Mouse (Mus musculus) midbrain, embryonic 12.5 days (tissue): Measurements from ENCODE around the gene Slc6a11. TPM values are rescaled to one million over a fixed set of nuclear protein-coding genes. Genes with fewer than 3 reads are reported as not detected.
A peak's percentile ranks its signal among the peaks of the same experiment; 100 is the strongest.

Source experiments
- ATAC-seq: fragments of 200-750 bp; cut with Nextera tagmentation; 2 replicates; pipeline ENCODE4 v1.8.0; 2017; ENCODE audit warnings: low read depth, moderate TSS enrichment, moderate library complexity; ENCODE audit not compliant: low FRiP score
- H3K27ac ChIP-seq: fragments of 300-500 bp; sonication (generic); replicated peaks from 2 replicates; pipeline ENCODE4 v1.5.1; 2016; ENCODE audit warnings: mild to moderate bottlenecking
- H3K27me3 ChIP-seq: fragments of 300-500 bp; sonication (generic); 2 replicates; pipeline ENCODE4 v1.6.1; 2016; ENCODE audit warnings: mild to moderate bottlenecking
- H3K36me3 ChIP-seq: fragments of 300-500 bp; sonication (generic); 2 replicates; pipeline ENCODE4 v1.6.1; 2016
- H3K4me1 ChIP-seq: fragments of 300-500 bp; sonication (generic); 2 replicates; pipeline ENCODE4 v1.6.1; 2016
- H3K4me2 ChIP-seq: fragments of 300-500 bp; sonication (generic); replicated peaks from 2 replicates; pipeline ENCODE4 v1.6.1; 2016; ENCODE audit warnings: mild to moderate bottlenecking, moderate library complexity
- H3K4me3 ChIP-seq: fragments of 300-500 bp; sonication (generic); 2 replicates; pipeline ENCODE4 v1.5.1; 2016; ENCODE audit warnings: mild to moderate bottlenecking
- H3K9ac ChIP-seq: fragments of 300-500 bp; sonication (generic); replicated peaks from 2 replicates; pipeline ENCODE4 v1.6.1; 2016; ENCODE audit warnings: mild to moderate bottlenecking, moderate library complexity
- H3K9me3 ChIP-seq: fragments of 300-500 bp; sonication (generic); 2 replicates; pipeline ENCODE4 v1.6.1; 2016; ENCODE audit warnings: mild to moderate bottlenecking
- WGBS: fragments of 180-500 bp; shearing (Covaris S2); methylation state at CpG from one replicate; pipeline ENCODE4 v1.1.7; 2016; 5-methylcytosine and 5-hydroxymethylcytosine counted together
- polyA plus RNA-seq: library from polyadenylated mRNA; unstranded; fragments of >200 nt; fragmentation: Nextera tagmentation; extraction: Ambion mirVana; gene quantifications from 2 replicates; pipeline ENCODE4 v1.2.1, GENCODE M21; 2016

Gene Slc6a11
- polyA plus RNA-seq, 1 experiment from 2014 or later, result 2.2 TPM

DNA sequence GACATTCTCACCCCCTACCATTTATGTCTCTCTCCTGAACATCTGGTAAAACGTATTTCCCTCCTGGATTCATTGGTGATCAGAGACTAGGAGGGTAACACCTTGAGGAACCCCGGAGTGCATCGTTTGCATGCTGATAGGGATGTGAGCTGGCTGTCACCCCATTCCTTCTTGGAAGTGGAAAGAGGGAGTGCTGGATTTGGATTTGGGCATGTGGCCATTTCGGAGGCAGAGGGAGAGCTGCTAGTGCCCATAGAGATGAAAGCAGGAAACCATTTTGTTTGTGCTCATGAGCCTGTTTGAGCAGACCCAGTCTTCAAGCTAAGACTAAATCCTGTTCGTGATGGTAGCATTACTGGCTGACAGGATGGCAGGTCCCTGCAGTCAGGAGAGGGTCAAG lies 160.4 kb downstream of the Slc6a11 start:
- peak overlapping the region; percentile 92 for H3K27ac ChIP-seq
- 54% methylated on average over 5 of the region's 5 CpGs for WGBS
- H3K4me1 ChIP-seq, result peaks cover 84% of the 10 kb centered on the region

GRCm38 (mm10) chr6:114293511-114293910 lies 162.5 kb downstream of the Slc6a11 start:
- ATAC-seq, result no peak
- 24% methylated on average over 8 of the region's 8 CpGs for WGBS
- Histone ChIP-seq H3K4me1 (peaks cover 91% of the 10 kb centered on the region), H3K4me2 (no peak overlapping the region), H3K9ac (no peak overlapping the region), H3K27ac (0 out of 2 replicates have a peak overlapping the region, but pooled peaks have one; percentile 2), H3K27me3 (0 out of 2 replicates have a peak, but pooled peaks cover 12% of the 10 kb centered on the region), H3K4me3 (no peak overlapping the region), H3K9me3 (no peaks in the 10 kb centered on the region), H3K36me3 (no peaks in the 10 kb centered on the region)

More for the DNA sequence above, 160.4 kb downstream of the Slc6a11 start:
- no peak overlapping the region for H3K4me3 ChIP-seq
- H3K36me3 ChIP-seq, result no peaks in the 10 kb centered on the region
- 0 out of 2 replicates have a peak overlapping the region, but pooled peaks have one; percentile 34 for H3K4me2 ChIP-seq
- H3K9me3 ChIP-seq, result no peaks in the 10 kb centered on the region
- peaks cover 27% of the 10 kb centered on the region for H3K27me3 ChIP-seq
- ATAC-seq, result no peak
- H3K9ac ChIP-seq, result no peak overlapping the region

DNA sequence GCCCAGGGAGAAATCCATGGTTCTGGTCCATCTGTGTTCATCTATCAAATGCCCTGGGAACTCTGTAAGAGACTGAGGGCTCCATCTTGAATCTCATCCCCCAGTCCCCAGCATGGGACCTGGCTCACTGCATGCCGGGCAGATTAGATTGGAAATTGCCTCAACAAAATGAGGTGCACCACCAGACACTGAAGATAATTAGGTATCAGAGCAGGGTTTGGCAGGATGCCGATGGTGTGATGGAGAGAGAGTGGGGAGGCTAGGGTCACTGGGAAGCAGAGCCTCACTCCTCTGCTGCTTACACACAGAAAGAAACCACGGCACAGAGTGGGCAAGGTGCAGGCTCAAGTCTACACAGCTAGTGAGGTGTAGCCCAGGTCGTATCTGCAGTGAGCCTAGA lies 164.0 kb downstream of the Slc6a11 start:
- WGBS, result 81% methylated on average over 4 of the region's 4 CpGs
- no peak overlapping the region for H3K27ac ChIP-seq
- no peak overlapping the region for H3K4me3 ChIP-seq
- 0 out of 2 replicates have a peak, but pooled peaks cover 12% of the 10 kb centered on the region for H3K27me3 ChIP-seq
- no peaks in the 10 kb centered on the region for H3K9me3 ChIP-seq
- H3K9ac ChIP-seq, result no peak overlapping the region
- peaks cover 77% of the 10 kb centered on the region for H3K4me1 ChIP-seq
- no peaks in the 10 kb centered on the region; the same call in 1 of the 2 replicates for H3K36me3 ChIP-seq
- ATAC-seq, result no peak
- no peak overlapping the region for H3K4me2 ChIP-seq

GRCm38 (mm10) chr6:114297260-114298002 lies 166.4 kb downstream of the Slc6a11 start:
- H3K4me2 ChIP-seq, result 0 out of 2 replicates have a peak overlapping the region, but pooled peaks have one; percentile 2
- no peak overlapping the region for H3K9ac ChIP-seq
- 0 out of 2 replicates have a peak, but pooled peaks cover 12% of the 10 kb centered on the region for H3K27me3 ChIP-seq
- 33% methylated on average over 10 of the region's 10 CpGs for WGBS
- no peak overlapping the region for H3K4me3 ChIP-seq
- peaks cover 3% of the 10 kb centered on the region; the same call in 1 of the 2 replicates for H3K36me3 ChIP-seq
- peak; percentile 71 for ATAC-seq
- H3K27ac ChIP-seq, result peak overlapping the region; percentile 83
- H3K9me3 ChIP-seq, result no peaks in the 10 kb centered on the region
- peaks cover 58% of the 10 kb centered on the region for H3K4me1 ChIP-seq

Other genes starting within 250 kb of the Slc6a11 start
- gene Atp2b2, start 88.6 kb upstream of the Slc6a11 start, polyA plus RNA-seq, result 5.7 and 6.1 TPM in 2 replicates
- gene Slc6a1, start 151.4 kb downstream of the Slc6a11 start, polyA plus RNA-seq, result 41.8 and 45.3 TPM in 2 replicates